Mouse (Mus musculus): ENCODE measurements around the gene Itga11. TPM values are rescaled to one million over a fixed set of nuclear protein-coding genes. Genes with fewer than 3 reads are reported as not detected.

Gene Itga11
- polyA plus RNA-seq, 1 experiment from 2014 or later, result 2.8 TPM

DNA sequence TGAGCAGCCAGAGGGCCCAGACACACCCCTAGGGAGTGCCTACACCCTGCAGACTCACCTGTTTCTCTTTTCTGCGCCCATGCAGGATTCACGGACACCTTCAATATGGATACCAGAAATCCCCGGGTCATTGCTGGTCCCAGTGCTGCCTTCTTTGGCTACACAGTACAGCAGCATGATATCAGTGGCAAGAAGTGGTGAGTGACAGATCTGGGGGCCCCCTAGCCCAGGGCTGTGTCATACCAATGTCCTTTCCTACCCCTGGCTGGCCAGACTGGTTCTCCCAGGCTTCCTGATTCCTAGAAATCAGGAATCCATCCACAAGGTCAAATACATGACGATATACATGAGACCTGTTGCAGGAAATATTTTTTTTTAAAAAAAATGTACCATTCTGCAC lies 19.2 kb downstream of the Itga11 start:
- Histone ChIP-seq H3K27me3 (ENCODE audit: control insufficient read depth, insufficient read depth, low read length) (no peaks in the 10 kb centered on the region), H3K4me1 (replicated peaks; ENCODE audit: control insufficient read depth, insufficient read depth, low read length) (no peaks in the 10 kb centered on the region), H3K9me3 (ENCODE audit: control insufficient read depth, low read length) (no peaks in the 10 kb centered on the region), H3K4me3 (ENCODE audit: low read depth, low read length) (no peak overlapping the region), H3K4me2 (ENCODE audit: low read depth, low read length, severe bottlenecking) (no peak overlapping the region), H3K27ac (ENCODE audit: low read depth, low read length) (no peak overlapping the region), H3K9ac (ENCODE audit: low read length) (no peak overlapping the region), H3K36me3 (ENCODE audit: control insufficient read depth, insufficient read depth, low read length) (no peaks in the 10 kb centered on the region)
- no peak for ATAC-seq (replicated peaks; ENCODE audit: low FRiP score)
- DNase-seq (ENCODE audit: low spot score), result no peak
- WGBS, result 86% methylated on average over 4 of the region's 4 CpGs

DNA sequence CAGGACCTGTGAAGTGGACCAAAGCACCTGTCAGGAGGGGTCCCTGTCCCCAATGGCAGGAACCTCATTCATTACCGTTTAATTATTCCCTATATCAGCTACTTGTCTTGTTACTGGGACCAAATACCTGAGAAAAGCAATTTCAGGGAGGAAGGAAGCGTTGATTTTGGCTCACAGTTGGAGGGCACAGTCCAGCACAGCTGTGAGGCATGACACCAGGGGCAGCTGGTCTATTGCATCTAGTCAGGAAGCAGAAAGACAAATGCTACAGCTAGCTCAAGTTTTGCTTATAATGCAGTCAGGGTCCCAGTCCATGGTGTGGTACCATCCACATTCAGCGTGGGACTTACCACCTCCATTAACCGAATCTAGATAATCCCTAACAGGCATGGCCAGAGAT lies 29.6 kb downstream of the Itga11 start:
- H3K9ac ChIP-seq (ENCODE audit: low read length), result no peak overlapping the region
- H3K27me3 ChIP-seq (ENCODE audit: control insufficient read depth, insufficient read depth, low read length), result no peaks in the 10 kb centered on the region
- no peak overlapping the region for H3K4me3 ChIP-seq (ENCODE audit: low read depth, low read length)
- no peaks in the 10 kb centered on the region for H3K9me3 ChIP-seq (ENCODE audit: control insufficient read depth, low read length)
- 84% methylated on average over 4 of the region's 4 CpGs for WGBS
- no peaks in the 10 kb centered on the region; the same call in 1 of the 2 replicates for H3K4me1 ChIP-seq (replicated peaks; ENCODE audit: control insufficient read depth, insufficient read depth, low read length)
- DNase-seq (ENCODE audit: low spot score) (no peak), ATAC-seq (replicated peaks; ENCODE audit: low FRiP score) (no peak)
- H3K27ac ChIP-seq (ENCODE audit: low read depth, low read length), result no peak overlapping the region
- no peak overlapping the region for H3K4me2 ChIP-seq (ENCODE audit: low read depth, low read length, severe bottlenecking)
- H3K36me3 ChIP-seq (ENCODE audit: control insufficient read depth, insufficient read depth, low read length), result no peaks in the 10 kb centered on the region

DNA sequence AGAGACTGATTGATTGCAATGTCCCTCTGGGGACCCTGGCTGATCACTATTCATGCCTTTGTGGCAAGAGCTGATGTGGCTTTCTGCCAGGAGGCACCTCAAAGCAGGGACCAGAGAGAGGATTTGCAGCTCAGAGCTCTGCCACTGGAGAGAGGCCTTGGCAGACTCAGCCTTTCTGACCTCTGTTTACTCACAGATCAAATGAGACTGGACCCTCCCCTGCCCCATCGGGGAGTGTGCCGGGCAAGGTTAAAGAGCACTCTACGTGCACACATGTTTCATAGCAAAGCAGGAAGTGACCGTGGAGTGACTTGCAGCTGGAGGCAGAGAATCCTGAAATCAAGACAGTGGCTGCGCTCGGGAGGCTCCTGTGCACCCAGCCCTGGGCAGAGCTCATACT lies 30.2 kb downstream of the Itga11 start:
- ATAC-seq (replicated peaks; ENCODE audit: low FRiP score) (no peak), DNase-seq (ENCODE audit: low spot score) (no peak)
- WGBS, result 73% methylated on average over 6 of the region's 6 CpGs
- Histone ChIP-seq H3K4me2 (ENCODE audit: low read depth, low read length, severe bottlenecking) (no peak overlapping the region), H3K27ac (ENCODE audit: low read depth, low read length) (no peak overlapping the region), H3K36me3 (ENCODE audit: control insufficient read depth, insufficient read depth, low read length) (no peaks in the 10 kb centered on the region), H3K9me3 (ENCODE audit: control insufficient read depth, low read length) (no peaks in the 10 kb centered on the region), H3K27me3 (ENCODE audit: control insufficient read depth, insufficient read depth, low read length) (no peaks in the 10 kb centered on the region), H3K4me3 (ENCODE audit: low read depth, low read length) (no peak overlapping the region), H3K9ac (ENCODE audit: low read length) (no peak overlapping the region), H3K4me1 (replicated peaks; ENCODE audit: control insufficient read depth, insufficient read depth, low read length) (no peaks in the 10 kb centered on the region; the same call in 1 of the 2 replicates)

- H3K27ac ChIP-seq (ENCODE audit: low read depth, low read length), result no peak overlapping the region
- no peak overlapping the region for H3K9ac ChIP-seq (ENCODE audit: low read length)
- 92% methylated on average over 5 of the region's 5 CpGs for WGBS
- H3K27me3 ChIP-seq (ENCODE audit: control insufficient read depth, insufficient read depth, low read length), result no peaks in the 10 kb centered on the region
- H3K4me2 ChIP-seq (ENCODE audit: low read depth, low read length, severe bottlenecking), result no peak overlapping the region
- ATAC-seq (replicated peaks; ENCODE audit: low FRiP score) (no peak), DNase-seq (ENCODE audit: low spot score) (no peak)
- no peaks in the 10 kb centered on the region; the same call in 1 of the 2 replicates for H3K4me1 ChIP-seq (replicated peaks; ENCODE audit: control insufficient read depth, insufficient read depth, low read length)
- no peaks in the 10 kb centered on the region for H3K36me3 ChIP-seq (ENCODE audit: control insufficient read depth, insufficient read depth, low read length)
- no peaks in the 10 kb centered on the region for H3K9me3 ChIP-seq (ENCODE audit: control insufficient read depth, low read length)
- no peak overlapping the region for H3K4me3 ChIP-seq (ENCODE audit: low read depth, low read length)
These were observed 32.4 kb downstream of the Itga11 start for GRCm38 (mm10) chr9:62709983-62710382.

GRCm38 (mm10) chr9:62712374-62712773 lies 34.7 kb downstream of the Itga11 start:
- H3K27me3 ChIP-seq (ENCODE audit: control insufficient read depth, insufficient read depth, low read length), result no peaks in the 10 kb centered on the region
- ATAC-seq (replicated peaks; ENCODE audit: low FRiP score) (no peak), DNase-seq (ENCODE audit: low spot score) (no peak)
- no peak overlapping the region for H3K4me3 ChIP-seq (ENCODE audit: low read depth, low read length)
- no peaks in the 10 kb centered on the region for H3K36me3 ChIP-seq (ENCODE audit: control insufficient read depth, insufficient read depth, low read length)
- WGBS, result 84% methylated on average over 6 of the region's 6 CpGs
- no peaks in the 10 kb centered on the region for H3K9me3 ChIP-seq (ENCODE audit: control insufficient read depth, low read length)
- no peaks in the 10 kb centered on the region; the same call in 1 of the 2 replicates for H3K4me1 ChIP-seq (replicated peaks; ENCODE audit: control insufficient read depth, insufficient read depth, low read length)
- H3K4me2 ChIP-seq (ENCODE audit: low read depth, low read length, severe bottlenecking), result no peak overlapping the region
- no peak overlapping the region for H3K9ac ChIP-seq (ENCODE audit: low read length)
- H3K27ac ChIP-seq (ENCODE audit: low read depth, low read length), result no peak overlapping the region

- Histone ChIP-seq H3K4me3 (ENCODE audit: low read depth, low read length) (no peak overlapping the region), H3K27me3 (ENCODE audit: control insufficient read depth, insufficient read depth, low read length) (no peaks in the 10 kb centered on the region), H3K27ac (ENCODE audit: low read depth, low read length) (no peak overlapping the region), H3K9me3 (ENCODE audit: control insufficient read depth, low read length) (no peaks in the 10 kb centered on the region), H3K9ac (ENCODE audit: low read length) (no peak overlapping the region), H3K36me3 (ENCODE audit: control insufficient read depth, insufficient read depth, low read length) (no peaks in the 10 kb centered on the region), H3K4me1 (replicated peaks; ENCODE audit: control insufficient read depth, insufficient read depth, low read length) (no peaks in the 10 kb centered on the region; the same call in 1 of the 2 replicates), H3K4me2 (ENCODE audit: low read depth, low read length, severe bottlenecking) (no peak overlapping the region)
- WGBS, result 90% methylated on average over 8 of the region's 8 CpGs
- DNase-seq (ENCODE audit: low spot score) (no peak), ATAC-seq (replicated peaks; ENCODE audit: low FRiP score) (no peak)
These were observed 35.4 kb downstream of the Itga11 start for GRCm38 (mm10) chr9:62713040-62713439.

- no peak overlapping the region for H3K9ac ChIP-seq (ENCODE audit: low read length)
- no peaks in the 10 kb centered on the region for H3K4me1 ChIP-seq (replicated peaks; ENCODE audit: control insufficient read depth, insufficient read depth, low read length)
- H3K4me2 ChIP-seq (ENCODE audit: low read depth, low read length, severe bottlenecking), result no peak overlapping the region
- DNase-seq (ENCODE audit: low spot score) (no peak), ATAC-seq (replicated peaks; ENCODE audit: low FRiP score) (no peak)
- no peaks in the 10 kb centered on the region for H3K9me3 ChIP-seq (ENCODE audit: control insufficient read depth, low read length)
- no peak overlapping the region for H3K4me3 ChIP-seq (ENCODE audit: low read depth, low read length)
- no peak overlapping the region for H3K27ac ChIP-seq (ENCODE audit: low read depth, low read length)
- no peaks in the 10 kb centered on the region for H3K27me3 ChIP-seq (ENCODE audit: control insufficient read depth, insufficient read depth, low read length)
- WGBS, result 41% methylated on average over 3 of the region's 3 CpGs
- no peaks in the 10 kb centered on the region for H3K36me3 ChIP-seq (ENCODE audit: control insufficient read depth, insufficient read depth, low read length)
These were observed 36.7 kb downstream of the Itga11 start for GRCm38 (mm10) chr9:62714336-62714735.

- ATAC-seq (replicated peaks; ENCODE audit: low FRiP score) (no peak), DNase-seq (ENCODE audit: low spot score) (no peak)
- Histone ChIP-seq H3K36me3 (ENCODE audit: control insufficient read depth, insufficient read depth, low read length) (no peaks in the 10 kb centered on the region), H3K9me3 (ENCODE audit: control insufficient read depth, low read length) (no peaks in the 10 kb centered on the region), H3K27me3 (ENCODE audit: control insufficient read depth, insufficient read depth, low read length) (no peaks in the 10 kb centered on the region), H3K4me3 (ENCODE audit: low read depth, low read length) (no peak overlapping the region), H3K27ac (ENCODE audit: low read depth, low read length) (no peak overlapping the region), H3K9ac (ENCODE audit: low read length) (no peak overlapping the region), H3K4me1 (replicated peaks; ENCODE audit: control insufficient read depth, insufficient read depth, low read length) (no peaks in the 10 kb centered on the region), H3K4me2 (ENCODE audit: low read depth, low read length, severe bottlenecking) (no peak overlapping the region)
- 40% methylated on average over 8 of the region's 8 CpGs for WGBS
These were observed 40.4 kb downstream of the Itga11 start for GRCm38 (mm10) chr9:62717982-62718381.

DNA sequence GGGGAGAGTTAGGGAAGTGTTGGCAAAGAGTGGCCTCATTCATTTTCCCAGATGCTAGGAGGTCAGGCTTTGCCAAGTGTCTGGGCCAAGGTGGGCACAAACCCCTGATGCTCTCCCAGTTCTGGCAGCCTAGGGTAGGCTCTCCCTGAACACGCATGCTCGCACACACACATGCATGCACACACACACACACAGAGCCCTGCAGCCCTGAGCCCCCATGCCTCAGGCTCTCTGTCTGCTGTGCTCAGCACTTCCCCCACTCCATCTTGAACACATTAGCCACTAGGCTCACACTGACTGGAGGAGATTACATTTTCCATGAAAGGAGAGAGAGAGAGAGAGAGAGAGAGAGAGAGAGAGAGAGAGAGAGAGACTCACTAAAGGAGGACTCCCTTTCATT lies 44.2 kb downstream of the Itga11 start:
- H3K9me3 ChIP-seq (ENCODE audit: control insufficient read depth, low read length), result no peaks in the 10 kb centered on the region
- no peaks in the 10 kb centered on the region for H3K36me3 ChIP-seq (ENCODE audit: control insufficient read depth, insufficient read depth, low read length)
- no peak overlapping the region for H3K4me2 ChIP-seq (ENCODE audit: low read depth, low read length, severe bottlenecking)
- ATAC-seq (replicated peaks; ENCODE audit: low FRiP score), result no peak
- DNase-seq (ENCODE audit: low spot score), result no peak
- H3K4me1 ChIP-seq (replicated peaks; ENCODE audit: control insufficient read depth, insufficient read depth, low read length), result 0 out of 2 replicates have a peak, but pooled peaks cover 2% of the 10 kb centered on the region
- no peaks in the 10 kb centered on the region for H3K27me3 ChIP-seq (ENCODE audit: control insufficient read depth, insufficient read depth, low read length)
- no peak overlapping the region for H3K9ac ChIP-seq (ENCODE audit: low read length)
- H3K4me3 ChIP-seq (ENCODE audit: low read depth, low read length), result no peak overlapping the region
- 82% methylated on average over 2 of the region's 2 CpGs for WGBS
- H3K27ac ChIP-seq (ENCODE audit: low read depth, low read length), result no peak overlapping the region

Measured in forebrain, embryonic 11.5 days (tissue).